Mouse (Mus musculus) liver, adult (tissue): ENCODE measurements around the gene Ogfr.

Experiments used
- GATA4 ChIP-seq: IDR thresholded peaks from 2 replicates; pipeline ENCODE4 v1.6.1; 2014; ENCODE audit warnings: mild to moderate bottlenecking, low read length; ENCODE audit not compliant: insufficient replicate concordance

Gene Ogfr

DNA sequence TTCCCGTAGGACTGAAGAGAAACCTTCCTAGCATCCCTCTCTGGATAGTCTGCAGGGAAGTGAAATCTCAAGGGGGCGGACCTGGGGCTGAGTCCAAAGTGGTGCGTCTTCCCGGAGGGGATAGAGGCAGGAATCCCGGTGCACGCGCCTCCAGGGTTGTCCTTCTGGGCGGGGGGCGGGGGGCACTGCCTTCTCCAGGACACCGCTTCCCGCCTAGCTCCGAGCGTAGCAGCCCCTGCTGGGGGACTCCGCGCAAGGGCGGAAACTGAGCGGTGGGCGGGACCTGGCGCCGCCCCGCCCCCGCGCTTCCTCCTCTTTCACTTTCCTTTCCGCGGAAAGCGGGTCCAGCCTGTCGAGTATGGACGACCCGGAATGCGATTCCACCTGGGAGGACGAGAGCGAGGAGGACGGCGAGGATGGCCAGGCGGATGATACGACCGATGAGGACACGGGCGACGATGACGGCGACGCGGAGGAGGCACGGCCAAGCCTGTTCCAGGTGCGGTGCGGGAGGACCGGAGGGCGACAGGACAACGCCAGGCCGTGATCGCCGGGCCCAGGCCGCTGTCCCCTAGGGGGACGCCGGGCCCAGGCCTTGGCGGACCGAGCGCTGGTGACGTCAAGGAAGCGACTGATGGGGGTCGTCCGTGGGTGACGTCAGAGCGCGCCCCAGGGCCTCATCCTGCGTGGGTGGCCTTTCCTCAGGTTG is at the start of gene Ogfr:
Gene Ogfr (plus strand): TSS at position 123 of the 709 bp plus-strand sequence.
- TF ChIP-seq GATA4, result peak; percentile 29; the same call in 1 of the 2 replicates

DNA sequence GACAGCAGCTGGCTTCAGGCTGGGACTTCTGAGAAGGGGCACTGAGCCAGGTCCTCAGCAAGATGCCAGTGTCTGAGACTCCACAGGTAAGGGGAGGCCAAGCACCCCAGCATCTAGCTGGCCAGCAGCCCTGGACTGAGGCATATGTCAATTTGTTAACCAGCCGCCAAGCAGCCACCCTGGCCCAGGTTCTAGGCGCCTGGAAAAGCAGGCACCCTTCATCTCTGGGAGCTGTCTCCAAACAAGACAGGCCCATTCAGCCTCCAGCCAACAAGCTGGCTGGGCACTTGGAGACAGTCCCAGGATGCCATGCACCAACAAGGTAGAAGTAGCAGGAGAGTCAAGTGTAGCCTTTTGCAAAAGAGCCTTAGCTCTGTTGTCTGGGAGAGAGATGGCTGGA is 45.4 kb upstream of the Ogfr start:
- TF ChIP-seq GATA4, result no peak

- no peak for TF ChIP-seq GATA4
Measured at GRCm38 (mm10) chr2:180545046-180545445, 44.0 kb upstream of the Ogfr start.

DNA sequence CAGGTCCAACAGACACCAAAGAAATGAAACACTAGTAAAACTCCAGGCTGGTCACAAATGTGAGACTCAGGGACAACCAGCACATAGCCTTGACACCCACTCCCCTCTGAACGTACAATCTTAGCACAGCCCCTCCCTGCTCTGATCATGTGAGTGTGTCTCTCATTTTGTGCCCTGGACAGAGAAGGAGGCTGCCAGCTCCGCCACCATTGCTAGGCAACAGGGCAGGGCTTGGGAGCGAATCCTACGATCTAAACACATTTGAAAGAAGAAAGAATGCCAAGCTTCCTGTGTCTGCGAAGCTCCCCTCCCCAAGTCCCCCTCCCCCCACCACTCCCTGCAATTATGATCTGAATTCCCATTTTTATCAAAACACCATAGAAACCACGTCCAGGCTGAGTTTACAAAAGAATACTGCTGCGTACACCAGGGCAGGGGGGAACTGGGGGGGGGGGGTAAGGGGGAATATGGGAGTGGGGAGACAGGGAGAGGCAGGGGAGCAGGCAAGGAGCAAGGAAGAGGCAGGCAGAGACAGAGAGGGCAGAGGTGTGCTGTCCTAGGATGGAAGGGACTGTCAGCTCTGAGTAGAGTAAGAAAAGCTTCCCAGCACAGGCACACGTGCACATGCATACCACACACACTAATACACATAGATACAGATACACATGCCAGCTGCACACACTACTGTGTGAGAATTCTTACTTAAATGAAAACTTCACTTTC is 41.5 kb upstream of the Ogfr start:
- no peak for TF ChIP-seq GATA4

GRCm38 (mm10) chr2:180552340-180552739 is 36.7 kb upstream of the Ogfr start:
- no peak for TF ChIP-seq GATA4

GRCm38 (mm10) chr2:180555219-180555618 is 33.8 kb upstream of the Ogfr start:
- no peak for TF ChIP-seq GATA4

DNA sequence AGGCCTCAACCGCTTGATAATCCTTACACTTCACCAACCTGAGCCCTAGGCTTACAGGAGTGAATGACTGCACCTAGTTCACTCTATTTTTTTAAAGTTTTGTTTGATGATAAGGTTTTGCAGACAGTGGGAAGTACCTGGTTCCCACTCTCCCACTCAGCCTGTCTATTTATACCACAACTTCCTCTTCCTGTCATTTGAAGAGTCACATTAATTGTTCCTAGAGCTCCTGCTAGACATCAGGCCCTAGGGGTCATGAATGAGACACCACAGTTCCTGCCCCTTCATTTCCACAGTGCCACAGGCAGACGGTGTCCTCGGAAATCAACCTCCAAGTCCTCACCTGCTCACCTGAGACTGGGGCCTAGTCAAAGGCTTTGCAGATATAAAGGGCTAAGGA is 32.6 kb upstream of the Ogfr start:
- TF ChIP-seq GATA4, result no peak

- no peak for TF ChIP-seq GATA4
Measured at GRCm38 (mm10) chr2:180560245-180560644, 28.8 kb upstream of the Ogfr start.

- no peak for TF ChIP-seq GATA4
Measured at GRCm38 (mm10) chr2:180562146-180562545, 26.9 kb upstream of the Ogfr start.

DNA sequence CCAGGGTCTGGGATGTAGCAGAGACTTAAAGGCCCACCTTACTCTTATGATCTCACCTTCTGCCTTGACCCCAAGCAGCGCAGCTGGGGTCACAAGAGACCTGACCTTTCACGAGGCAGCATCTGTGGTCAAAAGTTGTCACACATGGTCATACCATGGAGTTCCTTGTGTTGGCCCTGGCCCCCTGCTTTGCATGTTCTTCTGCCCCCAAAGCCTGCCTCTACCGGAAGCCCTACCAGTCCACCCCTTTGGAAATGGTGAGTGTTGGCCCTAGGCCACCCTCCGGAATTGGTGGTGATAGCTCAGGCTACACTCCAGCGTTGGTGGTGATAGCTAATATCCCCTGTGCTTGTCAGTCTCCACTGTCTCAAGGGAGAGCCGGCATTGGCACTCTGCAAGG is 25.7 kb upstream of the Ogfr start:
- no peak for TF ChIP-seq GATA4

DNA sequence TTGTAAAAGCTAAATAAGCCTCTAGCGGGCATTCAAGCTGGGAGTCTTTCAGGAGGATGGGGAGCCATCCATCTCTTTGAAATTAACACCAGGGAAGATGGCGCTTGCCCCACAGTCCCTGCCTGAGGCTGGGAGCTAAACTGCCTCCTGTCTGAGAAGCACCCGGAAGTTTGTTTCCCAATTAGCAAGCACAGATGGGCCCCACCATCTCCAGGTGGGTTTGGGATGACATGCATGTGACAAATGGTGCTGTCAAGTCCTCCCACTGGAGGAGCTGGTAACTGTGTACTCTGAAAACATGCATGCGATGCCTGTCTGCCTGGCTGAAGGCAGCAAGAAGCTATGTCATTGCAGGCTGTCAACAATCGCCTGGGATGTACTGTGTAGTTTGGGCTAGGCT is 25.2 kb upstream of the Ogfr start:
- no peak for TF ChIP-seq GATA4

DNA sequence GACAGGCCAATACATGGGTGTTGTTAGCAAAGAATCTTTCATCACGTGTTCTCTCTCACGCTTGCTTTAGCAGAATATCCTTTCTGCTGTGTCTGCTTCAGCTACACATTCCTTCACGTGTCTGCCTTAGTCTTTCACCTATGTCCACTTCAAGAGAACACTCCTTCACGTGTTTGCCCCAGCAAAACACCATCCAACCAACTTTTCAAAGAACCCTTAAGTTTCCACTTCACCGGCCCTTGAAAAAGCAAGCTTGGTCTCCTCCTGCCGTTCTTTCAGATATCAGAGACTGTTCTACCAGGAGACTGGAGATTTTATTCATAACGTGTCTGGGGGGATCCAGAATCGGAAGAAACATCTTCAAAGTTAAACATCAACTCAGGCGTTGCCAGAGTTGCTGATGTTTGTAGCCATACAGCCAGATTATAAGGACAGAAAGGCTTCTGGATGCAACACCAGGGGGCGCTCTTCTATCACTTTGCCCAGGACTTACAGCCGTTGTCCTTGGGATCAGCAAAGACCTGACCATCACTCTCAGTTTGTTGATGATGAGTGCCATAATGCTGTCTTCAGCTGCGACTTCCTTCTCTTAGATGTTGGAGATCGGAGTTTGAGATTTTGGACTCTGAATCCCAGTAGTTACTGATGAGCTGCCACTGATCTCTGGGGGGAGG is 22.7 kb upstream of the Ogfr start:
- no peak for TF ChIP-seq GATA4

- no peak for TF ChIP-seq GATA4
Measured at GRCm38 (mm10) chr2:180569028-180569643, 19.9 kb upstream of the Ogfr start.

GRCm38 (mm10) chr2:180576482-180576881 is 12.6 kb upstream of the Ogfr start:
- TF ChIP-seq GATA4, result no peak

- no peak for TF ChIP-seq GATA4
Measured at GRCm38 (mm10) chr2:180578686-180579085, 10.4 kb upstream of the Ogfr start.

- no peak for TF ChIP-seq GATA4
Measured at GRCm38 (mm10) chr2:180581002-180581401, 8.0 kb upstream of the Ogfr start, which contains the start of gene Mrgbp. Mrgbp (plus strand) TSS chr2:180581304.
